Mouse (Mus musculus) mouse embryonic stem cell (cell line): ENCODE results near the gene Rbm14.
"Not testable (repeated sequence)": the region's sequence is repeated elsewhere in the genome, so short reads cannot be mapped to it uniquely, and the experiment has no call there.

Experiments
- in situ Hi-C, 2 experiments: fragments of 300-500 bp; cut with MboI; formaldehyde crosslinking; loops; 1 replicate in 1 of 2; 3 replicates in 1 of 2; pipeline ENCODE4 v1.14.3; 2019 to 2020; ENCODE audit warnings: low sequenced_read_pairs in 2 of 2, low pct_unique_long_range_greater_than_20kb in 1 of 2, mixed read lengths in 1 of 2; ENCODE audit not compliant: unreplicated experiment in 1 of 2

The Rbm14 gene

DNA sequence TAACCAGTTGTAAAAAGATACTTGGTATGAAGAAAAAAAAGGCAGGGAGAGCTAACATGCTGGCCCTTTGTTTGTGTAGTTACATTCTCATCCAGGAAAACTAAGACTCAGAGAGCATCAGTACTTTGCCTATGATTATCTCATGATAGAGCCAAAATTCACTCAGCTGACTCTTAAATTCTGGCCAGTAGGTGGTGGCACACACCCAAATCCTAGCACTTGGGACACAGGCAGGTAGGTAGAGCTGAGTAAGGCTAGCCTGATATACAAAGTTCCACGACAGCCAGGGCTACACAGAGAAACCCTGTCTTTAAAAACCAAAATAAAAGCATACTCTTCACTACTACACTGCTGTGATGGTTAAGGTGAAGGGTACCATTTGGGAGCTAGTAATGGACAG is 48.6 kb downstream of the Rbm14 start:
- in situ Hi-C loops, result no loop called here

- in situ Hi-C loops, result not testable (repeated sequence)
Measured at GRCm38 (mm10) chr19:4760544-4760943, 50.9 kb downstream of the Rbm14 start.

- in situ Hi-C loops, result no loop called here
Measured at GRCm38 (mm10) chr19:4756921-4757320, 54.5 kb downstream of the Rbm14 start.

DNA sequence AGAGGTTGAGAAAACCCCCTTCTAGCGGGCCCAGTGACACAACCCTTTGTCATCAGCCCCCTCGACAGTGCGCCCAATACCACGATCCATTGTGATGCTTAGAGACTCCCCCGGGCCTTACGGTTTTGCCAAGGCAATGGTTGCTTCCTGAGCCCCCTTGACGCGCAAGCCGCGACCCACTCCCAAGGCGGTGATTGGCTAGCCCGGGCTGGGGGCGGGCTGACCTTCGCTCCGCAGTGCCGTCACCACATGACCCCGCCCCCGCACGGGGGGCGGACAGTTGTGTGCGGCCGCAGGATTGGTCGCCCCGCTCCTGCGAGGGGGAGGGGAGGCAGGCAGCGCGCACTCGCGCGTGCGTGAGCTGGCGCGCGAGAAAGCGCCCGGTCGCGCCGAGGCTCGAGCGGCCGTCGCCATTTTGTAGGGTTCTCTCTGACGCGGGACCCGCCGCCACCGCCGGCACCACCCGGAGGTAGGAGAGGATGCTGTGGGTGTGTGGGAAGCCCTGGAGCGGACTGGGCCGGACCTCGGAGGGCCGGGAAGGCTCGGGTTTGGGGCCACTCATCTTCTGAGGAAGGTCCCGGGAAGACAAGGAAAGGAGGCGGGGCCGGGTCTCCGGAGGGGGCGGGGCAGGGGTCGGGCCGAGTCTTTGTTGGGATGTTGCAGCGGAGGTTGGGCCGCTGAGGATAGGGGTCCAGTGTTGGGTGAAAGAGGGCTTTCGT is 55.1 kb downstream of the Rbm14 start, which contains the start of gene Rbm4b:
Gene Rbm4b, plus strand, starts transcription at position 305 of the 719 bp plus-strand sequence.
- in situ Hi-C loops, result no loop called here

- in situ Hi-C loops, result no loop called here
Measured at GRCm38 (mm10) chr19:4755565-4756192, 55.8 kb downstream of the Rbm14 start.
